Mouse (Mus musculus) kidney, postnatal 25 days (tissue): ENCODE data around the gene Mau2.
"Not testable (repeated sequence)": the region's sequence is repeated elsewhere in the genome, so short reads cannot be mapped to it uniquely, and the experiment has no call there.

Experiments used
- DNase-seq, 2 experiments: peaks; one replicate each; pipeline ENCODE4 v3.0.0; 2021; ENCODE audit warnings: mixed read lengths in 2 of 2

Gene Mau2

GRCm38 (mm10) chr8:70042583-70043455 lies at the start of gene Mau2, which contains the start of gene Sugp1:
Gene Mau2 (minus strand): TSS chr8:70042734.
Gene Sugp1 (plus strand): TSS chr8:70042813.
- peak; percentile 96 to 97 for DNase-seq

- no peak for DNase-seq
Measured at GRCm38 (mm10) chr8:70089296-70089960, 46.9 kb upstream of the Mau2 start.

- DNase-seq, result peak; percentile 46 to 51
Measured at GRCm38 (mm10) chr8:70087836-70088650, 45.5 kb upstream of the Mau2 start.

- DNase-seq, result peak in 1 of 2 experiments; percentile 52
Measured at GRCm38 (mm10) chr8:70087237-70087636, 44.7 kb upstream of the Mau2 start.

GRCm38 (mm10) chr8:70086151-70086550 lies 43.6 kb upstream of the Mau2 start:
- DNase-seq, result no peak

- no peak for DNase-seq
Measured at GRCm38 (mm10) chr8:70084191-70085065, 41.9 kb upstream of the Mau2 start.

GRCm38 (mm10) chr8:70083285-70083684 lies 40.8 kb upstream of the Mau2 start, which contains the start of gene Hapln4:
Gene Hapln4 (plus strand): TSS chr8:70083457.
- peak; percentile 54 to 72 for DNase-seq

- no peak for DNase-seq
Measured at GRCm38 (mm10) chr8:70081976-70082375, 39.4 kb upstream of the Mau2 start.

- DNase-seq, result no peak
Measured at GRCm38 (mm10) chr8:70073682-70074081, 31.1 kb upstream of the Mau2 start.

GRCm38 (mm10) chr8:70073120-70073519 lies 30.6 kb upstream of the Mau2 start:
- no peak for DNase-seq

- peak; percentile 79 to 89 for DNase-seq
Measured at GRCm38 (mm10) chr8:70072441-70073069, 30.0 kb upstream of the Mau2 start, which contains the start of gene Tm6sf2. Gene Tm6sf2 (plus strand): TSS chr8:70072924.

GRCm38 (mm10) chr8:70071836-70072440 lies 29.4 kb upstream of the Mau2 start:
- DNase-seq, result peak in 1 of 2 experiments; percentile 45

- no peak for DNase-seq
Measured at GRCm38 (mm10) chr8:70057721-70058120, 15.2 kb upstream of the Mau2 start.

- DNase-seq, result not testable (repeated sequence)
Measured at GRCm38 (mm10) chr8:70050434-70050833, 7.9 kb upstream of the Mau2 start.

- no peak for DNase-seq
Measured at GRCm38 (mm10) chr8:70049662-70050061, 7.1 kb upstream of the Mau2 start.

GRCm38 (mm10) chr8:70043996-70044395 lies 1.5 kb upstream of the Mau2 start:
- DNase-seq, result no peak

GRCm38 (mm10) chr8:70041885-70042546 lies 518 bp downstream of the Mau2 start:
- peak; percentile 24 to 72 for DNase-seq

- DNase-seq, result no peak
Measured at GRCm38 (mm10) chr8:70037994-70038393, 4.5 kb downstream of the Mau2 start.

- no peak for DNase-seq
Measured at GRCm38 (mm10) chr8:70030255-70030654, 12.3 kb downstream of the Mau2 start.

- DNase-seq, result peak; percentile 71 to 90
Measured at GRCm38 (mm10) chr8:70026151-70026550, 16.4 kb downstream of the Mau2 start.
